Mouse (Mus musculus) lung, adult 2 months (tissue): ENCODE measurements at regions not wholly inside any gene's neighbourhood (a gene's known extent, or its start where the extent isn't known, plus 50 kb on each side); places are given as distances from the start of the nearest gene placed in this dataset.

ENCODE experiments used
- CTCF ChIP-seq: fragments of 200-500 bp; IDR thresholded peaks from 2 replicates; pipeline ENCODE4 v1.5.1; 2011; ENCODE audit warnings: mild to moderate bottlenecking, low read length, control low read depth; ENCODE audit not compliant: insufficient read depth
- POLR2A ChIP-seq: fragments of 200-500 bp; IDR thresholded peaks from 2 replicates; pipeline ENCODE4 v1.6.1; 2011; ENCODE audit warnings: low read depth, mild to moderate bottlenecking, control low read depth, low read length, borderline replicate concordance; ENCODE audit errors: extremely low read depth

DNA sequence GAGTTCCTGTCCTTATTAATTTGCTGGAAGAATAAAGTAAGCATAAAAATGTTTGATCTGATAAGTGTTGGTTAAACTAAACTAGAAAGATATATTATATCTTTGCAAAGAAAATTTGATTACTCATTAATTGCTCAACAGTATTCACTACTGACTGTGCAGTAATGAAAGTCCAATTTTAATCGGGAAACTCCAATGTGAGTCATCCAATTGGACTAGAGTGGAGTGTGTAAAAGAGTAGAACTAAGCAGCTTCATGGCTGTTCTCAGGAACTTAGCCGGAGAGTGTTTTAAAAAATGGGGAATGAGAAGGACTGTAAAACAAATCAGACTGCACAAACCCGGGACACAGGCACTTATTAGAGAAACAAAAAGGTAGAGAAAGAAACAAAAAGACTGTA lies 58.5 kb upstream of the Slc4a7 start:
- no peak for TF ChIP-seq POLR2A
- no peak for TF ChIP-seq CTCF
